Mouse (Mus musculus) midbrain, embryonic 11.5 days (tissue): ENCODE measurements around the gene Prrxl1. TPM values are rescaled to one million over a fixed set of nuclear protein-coding genes. Genes with fewer than 3 reads are reported as not detected.

ENCODE experiments used
- ATAC-seq: fragments of 200-750 bp; cut with Nextera tagmentation; 2 replicates; pipeline ENCODE4 v1.8.0; 2017; ENCODE audit warnings: moderate TSS enrichment, moderate library complexity; ENCODE audit not compliant: low FRiP score
- DNase-seq: peaks from one replicate; pipeline ENCODE4 v3.0.0; 2015; ENCODE audit warnings: low spot score; ENCODE audit errors: missing footprints
- H3K27ac ChIP-seq: fragments of 300-500 bp; sonication (generic); 2 replicates; pipeline ENCODE4 v1.5.1; 2014; ENCODE audit warnings: low read depth, low read length
- H3K27me3 ChIP-seq: fragments of 300-500 bp; sonication (generic); 2 replicates; pipeline ENCODE4 v1.6.1; 2014; ENCODE audit warnings: mild to moderate bottlenecking, low read length, moderate library complexity, mixed read lengths; ENCODE audit not compliant: control insufficient read depth, insufficient read depth
- H3K36me3 ChIP-seq: fragments of 300-500 bp; sonication (generic); 2 replicates; pipeline ENCODE4 v1.6.1; 2014; ENCODE audit warnings: mild to moderate bottlenecking, low read length, moderate library complexity, mixed read lengths; ENCODE audit not compliant: control insufficient read depth, insufficient read depth
- H3K4me1 ChIP-seq: fragments of 300-500 bp; sonication (generic); 2 replicates; pipeline ENCODE4 v1.6.1; 2014; ENCODE audit warnings: low read length; ENCODE audit not compliant: control insufficient read depth, insufficient read depth
- H3K4me2 ChIP-seq: fragments of 300-500 bp; sonication (generic); 2 replicates; pipeline ENCODE4 v1.6.1; 2014; ENCODE audit warnings: mild to moderate bottlenecking, moderate library complexity
- H3K4me3 ChIP-seq: fragments of 300-500 bp; sonication (generic); 2 replicates; pipeline ENCODE4 v1.5.1; 2014; ENCODE audit warnings: low read depth, low read length
- H3K9ac ChIP-seq: fragments of 300-500 bp; sonication (generic); 2 replicates; pipeline ENCODE4 v1.6.1; 2014; ENCODE audit warnings: low read length
- H3K9me3 ChIP-seq: fragments of 300-500 bp; sonication (generic); 2 replicates; pipeline ENCODE4 v1.6.1; 2016; ENCODE audit warnings: low read length; ENCODE audit not compliant: control insufficient read depth
- WGBS: fragments of 180-500 bp; shearing (Covaris S2); extraction: QIAGEN DNeasy Blood & Tissue Kit; methylation state at CpG from one replicate; pipeline ENCODE4 v1.1.7; 2014; 5-methylcytosine and 5-hydroxymethylcytosine counted together
- polyA plus RNA-seq: library from polyadenylated mRNA; unstranded; fragments of >200 nt; fragmentation: Nextera tagmentation; extraction: Ambion mirVana; gene quantifications from 2 replicates; pipeline ENCODE4 v1.2.1, GENCODE M21; 2014

Prrxl1 gene
- polyA plus RNA-seq, 1 experiment from 2014 or later, result 9.8 TPM

DNA sequence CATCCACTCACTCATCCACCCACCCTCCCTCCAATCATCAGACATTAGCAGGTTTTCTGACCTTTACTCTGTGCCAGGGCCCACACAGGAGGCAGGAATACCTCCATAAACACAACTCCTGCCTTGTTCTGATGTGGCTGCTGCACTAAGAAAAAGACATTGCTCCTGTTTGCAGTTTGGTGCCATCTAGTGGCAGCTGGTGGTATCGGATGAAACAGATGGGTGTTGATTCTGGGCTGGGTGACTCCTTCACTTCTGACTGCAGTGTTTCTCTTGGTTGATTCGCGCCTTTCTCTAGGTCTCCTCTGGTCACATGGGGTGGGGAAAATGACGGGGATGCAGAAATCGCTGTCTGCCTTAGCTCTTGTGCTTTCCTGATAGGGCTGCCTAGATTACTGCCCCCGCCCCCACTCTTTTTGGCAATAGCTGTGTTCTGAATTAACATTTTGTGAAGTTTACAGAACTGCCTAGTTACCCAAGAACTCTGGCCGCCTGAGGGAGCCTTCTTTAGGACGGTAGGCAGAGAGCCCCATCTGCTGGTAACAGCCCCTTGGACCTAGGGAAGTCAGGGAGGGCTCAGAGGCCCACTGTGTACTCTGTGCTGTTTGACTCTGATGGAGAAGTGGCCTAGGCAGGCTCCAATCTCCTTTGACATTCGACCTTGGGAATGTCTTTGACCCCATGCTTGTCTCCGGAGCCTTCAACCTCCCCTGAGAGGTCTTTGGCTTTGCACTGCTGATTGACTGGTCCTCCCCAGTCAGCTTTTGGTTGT is 12.0 kb upstream of the Prrxl1 start:
- Histone ChIP-seq H3K9me3 (no peaks in the 10 kb centered on the region), H3K36me3 (no peaks in the 10 kb centered on the region), H3K4me2 (no peak overlapping the region), H3K4me3 (no peak overlapping the region), H3K27ac (no peak overlapping the region), H3K4me1 (no peaks in the 10 kb centered on the region), H3K9ac (no peak overlapping the region), H3K27me3 (no peaks in the 10 kb centered on the region)
- WGBS, result 11% methylated on average over 10 of the region's 10 CpGs
- ATAC-seq (peak; percentile 40; the same call in 1 of the 2 replicates), DNase-seq (peak; percentile 97)

DNA sequence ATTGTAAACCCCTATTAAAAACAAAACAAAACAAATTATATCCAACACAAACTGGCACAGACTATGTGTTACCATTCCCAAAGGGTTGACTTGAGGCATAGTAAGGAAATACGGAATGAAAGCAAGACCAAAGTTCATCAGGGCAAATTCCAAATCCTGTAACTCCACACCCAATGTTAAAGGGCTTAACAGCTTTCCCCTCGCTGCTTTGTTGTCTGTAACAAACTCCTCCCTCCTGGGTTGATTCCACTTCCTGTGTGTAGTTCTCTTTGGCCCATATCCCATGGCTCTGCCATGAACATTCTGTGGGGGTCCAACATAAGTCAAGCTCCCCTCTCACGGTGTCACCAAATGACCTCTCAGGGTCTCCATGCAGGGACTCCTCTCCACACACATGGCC is 8.8 kb upstream of the Prrxl1 start:
- Histone ChIP-seq H3K27ac (no peak overlapping the region), H3K36me3 (no peaks in the 10 kb centered on the region), H3K4me1 (no peaks in the 10 kb centered on the region), H3K9me3 (no peaks in the 10 kb centered on the region), H3K9ac (no peak overlapping the region), H3K27me3 (peaks cover 9% of the 10 kb centered on the region), H3K4me2 (no peak overlapping the region), H3K4me3 (no peak overlapping the region)
- ATAC-seq (no peak), DNase-seq (no peak)
- 75% methylated on average over 3 of the region's 3 CpGs for WGBS

DNA sequence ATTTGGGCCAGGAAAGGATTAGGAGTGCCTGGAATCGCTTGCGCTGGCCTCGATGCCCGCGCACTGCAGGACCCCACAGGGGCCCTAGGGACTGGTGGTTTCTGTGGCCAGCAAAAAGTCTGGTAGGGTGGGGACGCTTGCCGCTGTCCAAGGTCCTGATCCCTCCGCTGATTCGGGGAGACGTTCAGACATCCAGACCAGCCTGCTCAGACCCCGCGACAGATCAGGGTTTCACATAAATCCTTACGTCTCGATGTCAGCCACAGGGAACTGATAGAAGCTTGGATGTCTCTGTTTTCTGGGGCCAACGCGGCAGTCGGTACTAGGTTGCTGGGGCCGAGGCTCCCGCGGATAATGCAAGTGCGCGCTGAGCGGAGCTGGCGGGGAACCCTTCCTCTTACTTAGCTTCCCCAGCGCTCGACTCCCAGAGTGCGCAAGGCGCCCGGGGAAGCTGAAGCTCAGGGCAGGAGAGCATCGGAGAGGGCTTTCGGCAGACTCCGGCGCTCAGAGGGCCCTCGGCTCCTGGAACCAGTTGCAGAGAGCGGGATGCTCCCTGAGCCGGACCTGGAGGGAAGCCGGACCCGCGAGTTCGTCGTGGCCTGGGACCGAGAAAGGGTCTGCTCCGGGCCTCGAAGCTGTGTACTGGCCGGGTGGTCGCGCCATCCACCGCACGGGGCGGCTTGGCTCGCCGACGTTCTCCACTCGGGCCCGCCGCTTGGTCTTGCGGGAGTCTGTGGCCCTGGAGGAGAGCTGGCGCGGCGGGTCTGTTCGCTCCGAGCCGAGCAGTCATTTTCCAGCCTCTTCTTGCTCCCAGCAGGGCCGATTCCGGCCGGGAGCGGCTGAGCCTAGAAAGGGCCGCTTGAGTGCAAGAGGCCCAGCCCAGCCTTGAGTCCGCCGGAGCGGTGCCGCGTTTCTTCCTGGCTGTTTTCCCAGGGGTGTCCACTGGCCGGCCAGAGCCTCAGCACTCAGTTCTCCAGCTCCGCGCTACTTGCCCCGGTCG is 1.7 kb upstream of the Prrxl1 start:
- Histone ChIP-seq H3K27me3 (peaks cover 72% of the 10 kb centered on the region), H3K4me1 (peaks cover 19% of the 10 kb centered on the region), H3K36me3 (no peaks in the 10 kb centered on the region), H3K27ac (no peak overlapping the region), H3K4me3 (peak overlapping the region; percentile 28), H3K4me2 (peak overlapping the region; percentile 52), H3K9me3 (no peaks in the 10 kb centered on the region), H3K9ac (peak overlapping the region; percentile 36; the same call in 1 of the 2 replicates)
- under 1% methylated on average over 78 of the region's 78 CpGs for WGBS
- ATAC-seq (peak; percentile 40), DNase-seq (peak; percentile 98)

DNA sequence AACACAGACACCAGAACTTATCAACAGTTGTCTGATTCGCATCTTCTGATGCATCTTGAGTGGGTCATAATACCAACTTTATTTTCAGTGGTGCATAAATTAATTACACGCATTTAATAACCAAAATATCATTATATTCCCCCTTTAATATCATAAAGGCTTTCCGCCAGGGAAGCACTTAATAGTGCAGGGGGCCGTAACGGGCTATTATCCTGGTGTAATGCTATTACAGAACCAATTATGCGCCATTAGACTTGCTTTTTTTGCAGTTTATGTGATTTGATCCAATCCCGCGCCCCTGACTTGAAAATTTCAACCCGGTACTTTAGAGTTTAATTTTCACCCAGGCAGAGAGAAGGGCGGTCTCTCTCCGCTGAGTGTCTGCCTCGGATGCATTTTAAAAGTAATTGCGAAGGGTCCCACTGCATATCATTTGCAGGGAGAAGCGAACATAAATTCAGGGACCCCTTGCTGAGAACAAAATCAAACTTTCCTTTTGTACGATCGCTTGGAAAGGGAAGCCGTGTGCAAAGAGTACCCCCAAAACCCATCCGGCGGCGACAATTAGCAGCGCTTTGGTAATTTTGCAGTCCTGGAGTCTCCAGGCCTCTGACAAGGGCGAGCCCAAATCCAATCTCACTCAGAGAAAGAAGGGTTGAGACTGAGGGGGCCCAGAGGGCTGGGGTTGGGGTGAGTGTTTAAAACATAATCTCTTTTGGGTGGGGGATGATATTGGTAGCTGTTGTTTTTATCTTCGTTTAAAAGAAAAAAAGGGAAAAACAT is 579 bp upstream of the Prrxl1 start:
- H3K9me3 ChIP-seq, result no peaks in the 10 kb centered on the region
- H3K36me3 ChIP-seq, result no peaks in the 10 kb centered on the region
- DNase-seq (peak; percentile 95), ATAC-seq (no peak)
- H3K27me3 ChIP-seq, result peaks cover 72% of the 10 kb centered on the region
- H3K27ac ChIP-seq, result no peak overlapping the region
- 4% methylated on average over 23 of the region's 23 CpGs for WGBS
- H3K4me3 ChIP-seq, result peak overlapping the region; percentile 28
- H3K9ac ChIP-seq, result no peak overlapping the region
- peaks cover 19% of the 10 kb centered on the region for H3K4me1 ChIP-seq
- no peak overlapping the region; the same call in none of the 2 replicates for H3K4me2 ChIP-seq

DNA sequence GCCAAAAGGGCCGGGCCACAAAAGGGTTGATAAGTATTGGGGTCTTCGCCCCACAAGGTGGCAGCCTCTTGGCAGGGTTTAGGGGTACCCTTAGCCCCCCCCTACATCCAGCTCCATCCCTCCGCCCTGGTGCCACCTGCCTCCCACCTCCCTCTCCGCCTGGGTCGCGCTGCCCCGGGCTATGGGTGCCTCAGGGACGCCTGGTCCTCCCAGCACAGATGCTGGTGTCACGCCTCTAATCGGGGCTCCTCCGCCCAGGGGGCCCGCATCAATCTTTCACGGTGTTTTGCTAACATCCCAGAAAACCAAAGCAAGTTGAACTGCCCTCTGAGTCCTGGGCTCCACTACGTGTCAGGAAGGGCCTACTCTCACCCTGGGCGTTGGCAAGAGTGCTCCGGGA is 903 bp downstream of the Prrxl1 start:
- peak overlapping the region; percentile 59 for H3K4me2 ChIP-seq
- no peak overlapping the region for H3K9ac ChIP-seq

DNA sequence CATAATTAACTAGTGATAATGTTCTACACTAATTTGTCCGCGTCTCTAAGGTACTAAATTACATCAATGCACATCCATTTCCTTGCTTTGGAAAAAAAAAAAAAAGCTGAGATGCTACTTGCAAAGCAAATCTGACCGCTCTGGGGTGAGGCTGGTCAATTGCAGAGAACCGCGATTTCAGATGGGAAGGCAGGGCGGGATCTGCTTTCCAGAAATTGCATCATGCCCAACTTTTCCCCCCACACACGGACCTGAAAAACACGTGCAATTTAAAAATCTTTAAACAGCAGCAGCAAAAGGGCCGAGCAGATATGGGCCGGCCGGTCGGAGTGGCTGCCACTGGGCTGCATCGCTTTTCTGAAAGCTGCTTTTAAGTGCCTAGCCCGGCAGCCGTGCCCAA is 6.3 kb downstream of the Prrxl1 start:
- Histone ChIP-seq H3K4me2 (no peak overlapping the region), H3K9me3 (no peaks in the 10 kb centered on the region), H3K9ac (no peak overlapping the region), H3K27ac (no peak overlapping the region), H3K4me3 (no peak overlapping the region), H3K27me3 (peaks cover 12% of the 10 kb centered on the region), H3K4me1 (no peaks in the 10 kb centered on the region), H3K36me3 (no peaks in the 10 kb centered on the region)
- ATAC-seq, result no peak
- DNase-seq, result no peak
- 53% methylated on average over 15 of the region's 15 CpGs for WGBS

More for the DNA sequence above, 903 bp downstream of the Prrxl1 start:
- Histone ChIP-seq H3K36me3 (no peaks in the 10 kb centered on the region), H3K27ac (no peak overlapping the region), H3K4me3 (peak overlapping the region; percentile 33), H3K9me3 (no peaks in the 10 kb centered on the region), H3K4me1 (peaks cover 19% of the 10 kb centered on the region), H3K27me3 (peaks cover 66% of the 10 kb centered on the region)
- DNase-seq (peak; percentile 86), ATAC-seq (0 out of 2 replicates have a peak, but pooled peaks have one; percentile 17)
- WGBS, result under 1% methylated on average over 15 of the region's 16 CpGs

DNA sequence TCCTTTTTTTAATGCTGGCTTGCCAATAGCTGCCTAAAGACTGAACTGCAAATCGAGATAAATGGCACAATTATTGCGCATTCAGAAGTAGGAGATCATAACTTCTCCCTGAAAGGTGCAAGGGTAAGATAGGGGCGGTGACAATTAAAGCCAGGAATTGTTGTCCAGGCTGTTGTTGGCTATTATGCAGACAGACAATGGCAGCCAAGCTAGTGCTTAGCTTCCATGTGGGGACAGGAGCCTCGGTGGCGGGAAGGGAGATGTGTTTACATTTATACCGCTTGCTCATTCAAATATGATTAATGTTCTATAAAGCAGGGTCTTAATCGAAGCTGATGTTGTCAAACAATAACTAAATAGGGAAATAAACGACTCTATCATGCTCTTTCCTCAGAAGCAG is 7.1 kb downstream of the Prrxl1 start:
- no peak for DNase-seq
- H3K4me2 ChIP-seq, result no peak overlapping the region
- peaks cover 5% of the 10 kb centered on the region for H3K27me3 ChIP-seq
- H3K4me3 ChIP-seq, result no peak overlapping the region
- ATAC-seq, result no peak
- no peak overlapping the region for H3K9ac ChIP-seq
- no peaks in the 10 kb centered on the region for H3K9me3 ChIP-seq
- no peak overlapping the region for H3K27ac ChIP-seq
- no peaks in the 10 kb centered on the region for H3K4me1 ChIP-seq
- WGBS, result 64% methylated on average over 8 of the region's 8 CpGs
- H3K36me3 ChIP-seq, result no peaks in the 10 kb centered on the region

DNA sequence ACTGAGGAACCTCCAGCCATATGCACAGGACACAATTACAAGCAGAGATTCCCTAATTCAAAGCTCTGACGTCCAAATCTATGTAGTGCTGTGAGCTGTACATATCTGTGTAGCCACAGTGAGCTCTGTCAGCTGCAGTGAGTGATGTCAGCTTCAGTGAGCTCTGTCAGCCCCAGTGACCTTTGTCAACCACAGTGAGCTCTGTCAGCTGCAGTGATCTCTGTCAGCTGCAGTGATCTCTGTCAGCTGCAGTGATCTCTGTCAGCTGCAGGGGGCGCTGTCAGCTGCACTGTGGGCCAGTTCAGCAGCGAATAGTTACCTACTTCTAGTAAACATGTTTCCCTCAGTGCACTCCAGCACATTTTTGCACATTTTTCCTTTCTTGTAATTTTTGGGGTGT is 10.2 kb downstream of the Prrxl1 start:
- DNase-seq (no peak), ATAC-seq (no peak)
- H3K4me2 ChIP-seq, result no peak overlapping the region
- H3K9ac ChIP-seq, result no peak overlapping the region
- WGBS, result 34% methylated on average over 3 of the region's 3 CpGs
- H3K9me3 ChIP-seq, result no peaks in the 10 kb centered on the region
- H3K36me3 ChIP-seq, result no peaks in the 10 kb centered on the region
- H3K27me3 ChIP-seq, result no peaks in the 10 kb centered on the region
- H3K4me1 ChIP-seq, result no peaks in the 10 kb centered on the region
- no peak overlapping the region for H3K4me3 ChIP-seq
- no peak overlapping the region for H3K27ac ChIP-seq
